Mouse (Mus musculus) neural tube, embryonic 13.5 days (tissue): ENCODE measurements around the gene Usp46. TPM values are rescaled to one million over a fixed set of nuclear protein-coding genes. Genes with fewer than 3 reads are reported as not detected.

Source experiments
- ATAC-seq: fragments of 200-750 bp; cut with Nextera tagmentation; 2 replicates; pipeline ENCODE4 v1.8.0; 2017; ENCODE audit warnings: low read depth, mild to moderate bottlenecking, moderate TSS enrichment, moderate library complexity
- H3K27ac ChIP-seq: fragments of 300-500 bp; sonication (generic); replicated peaks from 2 replicates; pipeline ENCODE4 v1.5.1; 2015; ENCODE audit warnings: moderate library complexity, mild to moderate bottlenecking, inconsistent platforms
- H3K27me3 ChIP-seq: fragments of 300-500 bp; sonication (generic); 2 replicates; pipeline ENCODE4 v1.6.1; 2015; ENCODE audit warnings: mild to moderate bottlenecking, inconsistent platforms
- H3K36me3 ChIP-seq: fragments of 300-500 bp; sonication (generic); 2 replicates; pipeline ENCODE4 v1.6.1; 2015; ENCODE audit warnings: mild to moderate bottlenecking, inconsistent platforms
- H3K4me1 ChIP-seq: fragments of 300-500 bp; sonication (generic); replicated peaks from 2 replicates; pipeline ENCODE4 v1.6.1; 2015; ENCODE audit warnings: inconsistent platforms
- H3K4me2 ChIP-seq: fragments of 300-500 bp; sonication (generic); 2 replicates; pipeline ENCODE4 v1.6.1; 2015; ENCODE audit warnings: inconsistent platforms, mild to moderate bottlenecking, moderate library complexity
- H3K4me3 ChIP-seq: fragments of 300-500 bp; sonication (generic); 2 replicates; pipeline ENCODE4 v1.5.1; 2015; ENCODE audit warnings: mild to moderate bottlenecking, inconsistent platforms
- H3K9ac ChIP-seq: fragments of 300-500 bp; sonication (generic); 2 replicates; pipeline ENCODE4 v1.6.1; 2015; ENCODE audit warnings: moderate library complexity, mild to moderate bottlenecking, inconsistent platforms
- H3K9me3 ChIP-seq: fragments of 300-500 bp; sonication (generic); 2 replicates; pipeline ENCODE4 v1.6.1; 2016; ENCODE audit warnings: inconsistent platforms
- WGBS: fragments of 180-500 bp; shearing (Covaris S2); methylation state at CpG from one replicate; pipeline ENCODE4 v1.1.7; 2015; 5-methylcytosine and 5-hydroxymethylcytosine counted together
- polyA plus RNA-seq: library from polyadenylated mRNA; unstranded; fragments of >200 nt; fragmentation: Nextera tagmentation; extraction: Ambion mirVana; gene quantifications from 2 replicates; pipeline ENCODE4 v1.2.1, GENCODE M21; 2015

The Usp46 gene
- polyA plus RNA-seq, 1 experiment from 2014 or later = 26.5 TPM

GRCm38 (mm10) chr5:74042796-74043340, 25.4 kb downstream of the Usp46 start:
- WGBS = 76% methylated on average over 6 of the region's 6 CpGs
- Histone ChIP-seq H3K27ac (no peak overlapping the region), H3K27me3 (no peaks in the 10 kb centered on the region), H3K4me1 (peaks cover 24% of the 10 kb centered on the region), H3K9ac (no peak overlapping the region), H3K9me3 (no peaks in the 10 kb centered on the region), H3K4me3 (no peak overlapping the region), H3K4me2 (no peak overlapping the region), H3K36me3 (no peaks in the 10 kb centered on the region; the same call in 1 of the 2 replicates)
- no peak for ATAC-seq

- Histone ChIP-seq H3K27ac (no peak overlapping the region), H3K9me3 (no peaks in the 10 kb centered on the region), H3K4me1 (peaks cover 21% of the 10 kb centered on the region), H3K9ac (no peak overlapping the region), H3K4me2 (no peak overlapping the region), H3K27me3 (no peaks in the 10 kb centered on the region), H3K4me3 (no peak overlapping the region), H3K36me3 (0 out of 2 replicates have a peak, but pooled peaks cover 4% of the 10 kb centered on the region)
- no peak for ATAC-seq
- 90% methylated on average over 4 of the region's 4 CpGs for whole genome bisulfite sequencing
Measured at GRCm38 (mm10) chr5:74040541-74040940, 27.7 kb downstream of the Usp46 start.

- H3K36me3 ChIP-seq = peaks cover 16% of the 10 kb centered on the region; the same call in 1 of the 2 replicates
- H3K9me3 ChIP-seq = no peaks in the 10 kb centered on the region
- no peaks in the 10 kb centered on the region for H3K27me3 ChIP-seq
- no peak overlapping the region for H3K4me3 ChIP-seq
- no peak overlapping the region for H3K4me2 ChIP-seq
- 76% methylated on average over 2 of the region's 2 CpGs for WGBS
- H3K27ac ChIP-seq = no peak overlapping the region
- ATAC-seq = no peak
- H3K9ac ChIP-seq = no peak overlapping the region
- H3K4me1 ChIP-seq = no peaks in the 10 kb centered on the region
Measured at GRCm38 (mm10) chr5:74035454-74035853, 32.8 kb downstream of the Usp46 start.

- 92% methylated on average over 4 of the region's 4 CpGs for WGBS
- Histone ChIP-seq H3K27ac (no peak overlapping the region), H3K4me2 (no peak overlapping the region), H3K9ac (no peak overlapping the region), H3K9me3 (no peaks in the 10 kb centered on the region), H3K4me1 (peaks cover 8% of the 10 kb centered on the region), H3K4me3 (no peak overlapping the region), H3K36me3 (peaks cover 23% of the 10 kb centered on the region), H3K27me3 (no peaks in the 10 kb centered on the region)
- ATAC-seq = no peak
Measured at GRCm38 (mm10) chr5:74034177-74034576, 34.1 kb downstream of the Usp46 start.

- no peak for ATAC-seq
- no peaks in the 10 kb centered on the region for H3K27me3 ChIP-seq
- no peak overlapping the region for H3K27ac ChIP-seq
- H3K9me3 ChIP-seq = no peaks in the 10 kb centered on the region
- 0 out of 2 replicates have a peak overlapping the region, but pooled peaks have one; percentile 22 for H3K9ac ChIP-seq
- no peak overlapping the region for H3K4me2 ChIP-seq
- peaks cover 32% of the 10 kb centered on the region for H3K36me3 ChIP-seq
- H3K4me1 ChIP-seq = peaks cover 8% of the 10 kb centered on the region
- no peak overlapping the region for H3K4me3 ChIP-seq
- 71% methylated on average over 7 of the region's 7 CpGs for WGBS
Measured at GRCm38 (mm10) chr5:74029787-74030186, 38.4 kb downstream of the Usp46 start.

GRCm38 (mm10) chr5:74028691-74029479, 39.3 kb downstream of the Usp46 start:
- Histone ChIP-seq H3K27ac (no peak overlapping the region), H3K4me3 (no peak overlapping the region), H3K4me1 (peaks cover 8% of the 10 kb centered on the region), H3K9ac (no peak overlapping the region), H3K9me3 (no peaks in the 10 kb centered on the region), H3K27me3 (no peaks in the 10 kb centered on the region), H3K36me3 (peaks cover 32% of the 10 kb centered on the region), H3K4me2 (no peak overlapping the region)
- no peak for ATAC-seq
- 94% methylated on average over 25 of the region's 25 CpGs for WGBS

GRCm38 (mm10) chr5:74028221-74028620, 40.0 kb downstream of the Usp46 start:
- 95% methylated on average over 2 of the region's 2 CpGs for WGBS
- no peak overlapping the region for H3K27ac ChIP-seq
- H3K9me3 ChIP-seq = no peaks in the 10 kb centered on the region
- H3K4me2 ChIP-seq = no peak overlapping the region
- peaks cover 32% of the 10 kb centered on the region for H3K36me3 ChIP-seq
- peaks cover 8% of the 10 kb centered on the region for H3K4me1 ChIP-seq
- H3K9ac ChIP-seq = no peak overlapping the region
- no peak for ATAC-seq
- H3K27me3 ChIP-seq = no peaks in the 10 kb centered on the region
- H3K4me3 ChIP-seq = no peak overlapping the region

- no peak overlapping the region for H3K4me3 ChIP-seq
- no peak overlapping the region for H3K4me2 ChIP-seq
- no peak overlapping the region for H3K9ac ChIP-seq
- H3K27me3 ChIP-seq = no peaks in the 10 kb centered on the region
- no peak for ATAC-seq
- H3K4me1 ChIP-seq = 0 out of 2 replicates have a peak, but pooled peaks cover 10% of the 10 kb centered on the region
- WGBS = 91% methylated on average over 4 of the region's 4 CpGs
- H3K9me3 ChIP-seq = no peaks in the 10 kb centered on the region
- H3K36me3 ChIP-seq = 0 out of 2 replicates have a peak, but pooled peaks cover 9% of the 10 kb centered on the region
- no peak overlapping the region for H3K27ac ChIP-seq
Measured at GRCm38 (mm10) chr5:74020506-74020905, 47.7 kb downstream of the Usp46 start.

- H3K36me3 ChIP-seq = peaks cover 23% of the 10 kb centered on the region
- H3K27ac ChIP-seq = no peak overlapping the region
- no peaks in the 10 kb centered on the region for H3K9me3 ChIP-seq
- ATAC-seq = no peak
- no peak overlapping the region for H3K9ac ChIP-seq
- 0 out of 2 replicates have a peak, but pooled peaks cover 10% of the 10 kb centered on the region for H3K4me1 ChIP-seq
- H3K4me2 ChIP-seq = no peak overlapping the region
- no peaks in the 10 kb centered on the region for H3K27me3 ChIP-seq
- H3K4me3 ChIP-seq = no peak overlapping the region
- 71% methylated on average over 8 of the region's 8 CpGs for WGBS
Measured at GRCm38 (mm10) chr5:74018870-74019565, 49.2 kb downstream of the Usp46 start.

GRCm38 (mm10) chr5:74017488-74017887, 50.7 kb downstream of the Usp46 start:
- no peak overlapping the region for H3K4me3 ChIP-seq
- 0 out of 2 replicates have a peak, but pooled peaks cover 10% of the 10 kb centered on the region for H3K4me1 ChIP-seq
- H3K27me3 ChIP-seq = no peaks in the 10 kb centered on the region
- no peak overlapping the region for H3K9ac ChIP-seq
- no peak overlapping the region for H3K27ac ChIP-seq
- 81% methylated on average over 5 of the region's 5 CpGs for WGBS
- no peak overlapping the region for H3K4me2 ChIP-seq
- peaks cover 24% of the 10 kb centered on the region for H3K36me3 ChIP-seq
- no peaks in the 10 kb centered on the region for H3K9me3 ChIP-seq
- ATAC-seq = no peak

GRCm38 (mm10) chr5:74011629-74012028, 56.6 kb downstream of the Usp46 start:
- WGBS = 92% methylated on average over 10 of the region's 10 CpGs
- H3K9ac ChIP-seq = no peak overlapping the region
- H3K27ac ChIP-seq = no peak overlapping the region
- ATAC-seq = no peak
- no peak overlapping the region for H3K4me3 ChIP-seq
- H3K9me3 ChIP-seq = no peaks in the 10 kb centered on the region
- H3K36me3 ChIP-seq = peaks cover 29% of the 10 kb centered on the region
- no peak overlapping the region for H3K4me2 ChIP-seq
- H3K27me3 ChIP-seq = no peaks in the 10 kb centered on the region
- no peaks in the 10 kb centered on the region for H3K4me1 ChIP-seq

GRCm38 (mm10) chr5:74007492-74008070, 60.6 kb downstream of the Usp46 start:
- H3K27me3 ChIP-seq = no peaks in the 10 kb centered on the region
- H3K27ac ChIP-seq = no peak overlapping the region
- no peaks in the 10 kb centered on the region for H3K4me1 ChIP-seq
- 84% methylated on average over 3 of the region's 3 CpGs for WGBS
- H3K4me2 ChIP-seq = no peak overlapping the region
- H3K36me3 ChIP-seq = peaks cover 36% of the 10 kb centered on the region
- H3K9me3 ChIP-seq = no peaks in the 10 kb centered on the region
- H3K4me3 ChIP-seq = no peak overlapping the region
- no peak overlapping the region for H3K9ac ChIP-seq
- ATAC-seq = no peak
